Mouse (Mus musculus) small intestine, adult 2 months (tissue): ENCODE measurements around the gene Zfp91.

Experiments used
- CTCF ChIP-seq: fragments of 200-500 bp; IDR thresholded peaks from 2 replicates; pipeline ENCODE4 v1.5.1; 2012; ENCODE audit warnings: low read depth, mild to moderate bottlenecking, control low read depth, inconsistent platforms, low read length, moderate library complexity, mixed read lengths; ENCODE audit not compliant: insufficient replicate concordance, insufficient read length; ENCODE audit errors: extremely low read depth
- POLR2A ChIP-seq: fragments of 200-500 bp; IDR thresholded peaks from 2 replicates; pipeline ENCODE4 v1.6.1; 2012; ENCODE audit warnings: low read depth, mild to moderate bottlenecking, control low read depth, inconsistent platforms, low read length, moderate library complexity

GRCm38 (mm10) chr19:12795511-12796327 lies at the start of gene Zfp91, which contains the start of gene Lpxn:
- peak; percentile 20; the same call in 1 of the 2 replicates for TF ChIP-seq CTCF
- TF ChIP-seq POLR2A, result peak; percentile 17
